Mouse (Mus musculus): Measurements from ENCODE around the gene B3gnt7.

DNA sequence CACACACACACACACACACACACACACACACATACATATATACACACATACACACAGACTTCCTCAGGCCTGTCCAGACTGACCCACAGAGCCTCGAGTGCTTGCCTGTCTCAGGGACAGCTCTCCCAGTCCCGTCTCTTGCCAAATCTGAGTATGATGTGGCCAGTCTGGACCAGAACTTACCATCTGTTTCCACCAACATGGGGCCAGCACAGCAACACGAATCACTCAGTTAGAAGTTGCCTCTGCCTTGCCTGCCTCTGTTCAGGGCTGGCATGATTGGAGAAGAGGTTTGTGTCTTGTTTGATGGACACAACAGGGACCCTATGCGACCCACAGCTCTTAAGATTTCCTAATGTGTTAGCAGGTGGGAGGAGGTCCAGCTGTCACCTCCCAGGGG is 46.3 kb upstream of the B3gnt7 start:
- TF ChIP-seq POLR2A (IDR thresholded peaks at IDR 0.05; ENCODE audit: insufficient read length, low read depth) (no peak), TCF12 (IDR thresholded peaks at IDR 0.05; ENCODE audit: insufficient read depth, poor library complexity, severe bottlenecking) (no peak), TCF3 (IDR thresholded peaks at IDR 0.05; ENCODE audit: insufficient read length, low read depth) (no peak), MAX (IDR thresholded peaks at IDR 0.05; ENCODE audit: low read depth) (no peak), E2F4 (IDR thresholded peaks at IDR 0.05; ENCODE audit: insufficient read depth) (no peak), POLR2AphosphoS2 (IDR thresholded peaks at IDR 0.05; ENCODE audit: insufficient read length, low read depth) (no peak), REST (IDR thresholded peaks at IDR 0.05; ENCODE audit: insufficient read depth, insufficient read length) (no peak), USF1 (IDR thresholded peaks at IDR 0.05; ENCODE audit: low read depth) (no peak), MYOG (IDR thresholded peaks at IDR 0.05; ENCODE audit: control insufficient read depth in 1 of 3, insufficient read depth in 1 of 3, insufficient read length in 2 of 3, low read depth in 2 of 3) (no peak), MYOD1 (IDR thresholded peaks at IDR 0.05; ENCODE audit: control insufficient read depth in 1 of 3, insufficient read length in 2 of 3, low read depth in 2 of 3) (no peak)

Measured in myocyte (in vitro differentiated cells).